Mouse (Mus musculus): ENCODE results near the gene Rps25. TPM values are rescaled to one million over a fixed set of nuclear protein-coding genes. Genes with fewer than 3 reads are reported as not detected.
"Not testable (repeated sequence)": the region's sequence is repeated elsewhere in the genome, so short reads cannot be mapped to it uniquely, and the experiment has no call there.

The Rps25 gene
- polyA plus RNA-seq, 1 experiment = 4,348 TPM

DNA sequence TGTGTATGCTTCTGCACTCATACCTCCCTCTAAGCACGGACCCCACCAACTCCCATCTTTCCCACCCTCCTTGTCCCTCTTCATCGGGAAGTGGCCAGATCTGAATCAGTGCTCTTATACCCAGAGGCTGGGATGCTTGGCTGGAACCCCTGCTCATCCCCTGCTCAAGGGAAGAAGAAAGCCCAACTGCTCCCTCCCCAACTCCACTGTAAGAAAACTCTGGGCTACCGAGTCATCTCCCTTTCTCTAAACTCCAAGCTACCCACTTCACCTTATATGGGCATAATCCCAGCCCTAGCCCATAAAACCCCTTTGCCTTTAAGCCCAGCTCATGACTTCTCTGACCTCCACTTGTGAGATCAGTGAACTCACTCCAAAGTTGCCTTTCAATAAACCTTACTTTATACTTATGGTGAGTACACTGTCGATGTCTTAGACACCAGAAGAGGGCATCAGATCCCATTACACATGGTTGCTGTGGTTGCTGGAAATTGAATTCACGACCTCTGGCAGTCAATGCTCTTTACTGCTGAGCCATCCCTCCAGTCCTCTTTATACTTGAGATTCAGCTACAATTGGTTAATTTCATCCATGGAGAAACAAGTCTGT is 25.7 kb downstream of the Rps25 start:
- no peak for TF ChIP-seq POLR2A (IDR thresholded peaks at IDR 0.05; ENCODE audit: insufficient read depth, low read length)
- TF ChIP-seq EP300 (IDR thresholded peaks at IDR 0.05; ENCODE audit: insufficient read depth, low read depth, low read length) = no peak
- no peak overlapping the region for H3K27ac ChIP-seq (ENCODE audit: insufficient read depth, low read length)
- H3K9ac ChIP-seq (ENCODE audit: low read depth, poor library complexity, severe bottlenecking) = no peak overlapping the region
- no peak overlapping the region for H3K4me3 ChIP-seq (ENCODE audit: low read depth, low read length)
- H3K27me3 ChIP-seq (ENCODE audit: control insufficient read depth, insufficient read depth, low read length, poor library complexity, severe bottlenecking) = no peaks in the 10 kb centered on the region
- no peaks in the 10 kb centered on the region for H3K9me3 ChIP-seq (replicated peaks; ENCODE audit: control insufficient read depth, insufficient read depth, low read length, poor library complexity, severe bottlenecking)
- no peaks in the 10 kb centered on the region for H3K36me3 ChIP-seq (ENCODE audit: control insufficient read depth, insufficient read depth, low read length, poor library complexity, severe bottlenecking)
- H3K4me1 ChIP-seq (ENCODE audit: control insufficient read depth, insufficient read depth, low read length) = no peaks in the 10 kb centered on the region

DNA sequence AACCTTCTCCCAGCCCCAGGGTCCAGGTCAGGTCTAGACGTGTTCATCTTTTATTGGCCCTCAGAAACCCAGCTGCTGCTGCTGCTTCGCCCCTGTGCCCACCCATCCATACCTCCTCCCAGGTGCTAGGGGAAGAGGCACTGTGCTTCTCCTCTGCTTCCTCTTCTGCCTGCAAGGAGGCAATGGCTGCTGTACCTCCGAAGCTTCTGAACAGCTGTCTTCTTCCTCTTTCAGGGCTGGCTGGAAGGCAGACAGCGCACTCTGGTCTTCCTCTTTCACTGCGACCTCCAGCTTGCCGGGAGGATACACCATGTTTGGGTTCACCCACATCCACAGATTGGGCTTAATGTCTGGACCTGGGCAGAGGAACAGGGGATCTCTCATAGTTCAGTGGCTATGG is 28.8 kb downstream of the Rps25 start:
- no peak overlapping the region for H3K4me3 ChIP-seq (ENCODE audit: low read depth, low read length)
- TF ChIP-seq EP300 (IDR thresholded peaks at IDR 0.05; ENCODE audit: insufficient read depth, low read depth, low read length) = no peak
- no peak for TF ChIP-seq POLR2A (IDR thresholded peaks at IDR 0.05; ENCODE audit: insufficient read depth, low read length)
- no peak for TF ChIP-seq CTCF (IDR thresholded peaks at IDR 0.05; ENCODE audit: low read depth, low read length)
- no peaks in the 10 kb centered on the region for H3K4me1 ChIP-seq (ENCODE audit: control insufficient read depth, insufficient read depth, low read length)
- no peaks in the 10 kb centered on the region for H3K36me3 ChIP-seq (ENCODE audit: control insufficient read depth, insufficient read depth, low read length, poor library complexity, severe bottlenecking)
- H3K27me3 ChIP-seq (ENCODE audit: control insufficient read depth, insufficient read depth, low read length, poor library complexity, severe bottlenecking) = no peaks in the 10 kb centered on the region
- no peaks in the 10 kb centered on the region for H3K9me3 ChIP-seq (replicated peaks; ENCODE audit: control insufficient read depth, insufficient read depth, low read length, poor library complexity, severe bottlenecking)
- H3K9ac ChIP-seq (ENCODE audit: low read depth, poor library complexity, severe bottlenecking) = no peak overlapping the region
- no peak overlapping the region for H3K27ac ChIP-seq (ENCODE audit: insufficient read depth, low read length)

DNA sequence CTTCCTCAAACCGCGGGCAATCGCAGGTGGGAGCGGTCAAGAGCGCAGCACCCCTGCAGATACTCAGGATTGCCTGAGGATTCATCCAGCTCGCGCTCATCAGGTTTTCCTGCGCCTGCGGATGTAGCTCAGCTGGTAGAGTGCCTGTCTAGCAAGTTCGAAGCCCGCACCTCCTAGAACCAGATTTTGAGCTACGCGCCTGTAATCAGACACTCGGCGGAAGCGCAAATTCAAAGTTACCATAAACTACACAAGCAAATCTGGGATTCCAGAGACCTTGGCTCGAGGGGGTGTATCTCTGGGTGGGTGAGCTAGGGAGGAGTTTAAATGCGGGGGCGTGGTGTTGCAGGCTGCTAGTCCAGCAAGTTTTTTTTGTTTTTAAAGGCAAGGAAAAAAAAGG is 34.0 kb downstream of the Rps25 start, which contains the start of gene Foxr1:
TSS of gene Foxr1 (minus strand) at position 176 of the 400 bp plus-strand sequence.
- no peaks in the 10 kb centered on the region for H3K27me3 ChIP-seq (ENCODE audit: control insufficient read depth, insufficient read depth, low read length, poor library complexity, severe bottlenecking)
- H3K27ac ChIP-seq (ENCODE audit: insufficient read depth, low read length) = no peak within 1 kb of the TSS
- no peaks in the 10 kb centered on the region for H3K4me1 ChIP-seq (ENCODE audit: control insufficient read depth, insufficient read depth, low read length)
- no peaks in the 10 kb centered on the region for H3K36me3 ChIP-seq (ENCODE audit: control insufficient read depth, insufficient read depth, low read length, poor library complexity, severe bottlenecking)
- peak within 1 kb of the TSS; percentile 26 for H3K4me3 ChIP-seq (ENCODE audit: low read depth, low read length)
- H3K9me3 ChIP-seq (replicated peaks; ENCODE audit: control insufficient read depth, insufficient read depth, low read length, poor library complexity, severe bottlenecking) = no peaks in the 10 kb centered on the region
- 0 out of 2 replicates have a peak within 1 kb of the TSS, but pooled peaks have one; percentile 3 for H3K9ac ChIP-seq (ENCODE audit: low read depth, poor library complexity, severe bottlenecking)
- TF ChIP-seq EP300 (IDR thresholded peaks at IDR 0.05; ENCODE audit: insufficient read depth, low read depth, low read length) (no peak), CTCF (IDR thresholded peaks at IDR 0.05; ENCODE audit: low read depth, low read length) (no peak), POLR2A (IDR thresholded peaks at IDR 0.05; ENCODE audit: insufficient read depth, low read length) (no peak)

DNA sequence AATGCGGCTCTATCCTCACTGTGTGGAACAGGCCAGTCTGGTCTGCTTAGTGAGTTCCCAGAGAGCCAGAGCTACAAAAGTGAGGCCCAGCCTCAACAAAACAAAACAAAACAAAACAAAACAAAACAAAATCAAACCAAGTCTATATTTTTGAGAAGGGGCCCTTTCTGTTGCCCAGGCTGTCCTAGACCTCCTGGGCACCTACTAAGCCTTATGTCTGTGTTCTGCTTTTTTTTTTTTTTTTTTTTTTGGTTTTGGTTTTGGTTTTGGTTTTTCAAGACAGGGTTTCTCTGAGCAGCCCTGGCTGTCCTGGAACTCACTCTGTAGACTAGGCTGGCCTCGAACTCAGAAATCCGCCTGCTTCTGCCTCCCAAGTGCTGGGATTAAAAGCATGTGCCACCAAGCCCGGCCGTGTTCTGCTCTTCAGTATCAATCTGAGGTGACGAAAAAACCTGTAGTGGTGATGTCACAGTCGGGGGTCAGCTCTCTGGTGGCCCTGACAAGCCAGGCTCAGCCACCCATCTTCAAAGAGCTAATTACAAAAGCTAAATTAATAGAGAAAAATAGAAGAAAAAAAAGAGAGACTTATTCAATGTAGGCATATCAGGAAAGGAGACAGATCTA is 37.6 kb downstream of the Rps25 start:
- not testable (repeated sequence) for H3K27ac ChIP-seq (ENCODE audit: insufficient read depth, low read length); H3K4me3 ChIP-seq (ENCODE audit: low read depth, low read length); H3K4me1 ChIP-seq (ENCODE audit: control insufficient read depth, insufficient read depth, low read length)

DNA sequence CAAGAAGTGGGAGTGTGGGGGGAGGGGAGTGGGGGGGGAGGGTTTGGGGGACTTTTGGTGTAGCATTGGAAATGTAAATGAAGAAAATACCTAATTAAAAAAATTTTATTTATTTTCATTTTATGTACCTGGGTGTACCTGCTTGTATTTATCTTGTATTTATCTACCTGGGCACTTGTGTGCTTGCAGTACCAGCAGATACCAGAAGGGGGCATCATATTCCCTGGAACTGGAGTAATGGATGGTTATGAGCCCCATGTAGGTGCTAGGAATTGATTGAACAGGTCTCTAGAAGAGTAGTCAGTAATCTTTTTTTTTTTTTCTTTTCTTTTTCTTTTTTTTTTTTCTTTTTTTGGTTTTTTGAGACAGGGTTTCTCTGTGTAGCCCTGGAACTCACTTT is 43.4 kb downstream of the Rps25 start:
- H3K27me3 ChIP-seq (ENCODE audit: control insufficient read depth, insufficient read depth, low read length, poor library complexity, severe bottlenecking) = no peaks in the 10 kb centered on the region
- H3K9me3 ChIP-seq (replicated peaks; ENCODE audit: control insufficient read depth, insufficient read depth, low read length, poor library complexity, severe bottlenecking) = no peaks in the 10 kb centered on the region
- no peak overlapping the region for H3K4me3 ChIP-seq (ENCODE audit: low read depth, low read length)
- H3K9ac ChIP-seq (ENCODE audit: low read depth, poor library complexity, severe bottlenecking) = no peak overlapping the region
- no peak for TF ChIP-seq CTCF (IDR thresholded peaks at IDR 0.05; ENCODE audit: low read depth, low read length)
- TF ChIP-seq POLR2A (IDR thresholded peaks at IDR 0.05; ENCODE audit: insufficient read depth, low read length) = no peak
- no peak for TF ChIP-seq EP300 (IDR thresholded peaks at IDR 0.05; ENCODE audit: insufficient read depth, low read depth, low read length)
- no peaks in the 10 kb centered on the region for H3K4me1 ChIP-seq (ENCODE audit: control insufficient read depth, insufficient read depth, low read length)
- H3K36me3 ChIP-seq (ENCODE audit: control insufficient read depth, insufficient read depth, low read length, poor library complexity, severe bottlenecking) = no peaks in the 10 kb centered on the region
- no peak overlapping the region for H3K27ac ChIP-seq (ENCODE audit: insufficient read depth, low read length)

More for the DNA sequence above, 37.6 kb downstream of the Rps25 start:
- H3K27me3 ChIP-seq (ENCODE audit: control insufficient read depth, insufficient read depth, low read length, poor library complexity, severe bottlenecking); H3K9ac ChIP-seq (ENCODE audit: low read depth, poor library complexity, severe bottlenecking); H3K9me3 ChIP-seq (replicated peaks; ENCODE audit: control insufficient read depth, insufficient read depth, low read length, poor library complexity, severe bottlenecking); H3K36me3 ChIP-seq (ENCODE audit: control insufficient read depth, insufficient read depth, low read length, poor library complexity, severe bottlenecking): not testable (repeated sequence)

DNA sequence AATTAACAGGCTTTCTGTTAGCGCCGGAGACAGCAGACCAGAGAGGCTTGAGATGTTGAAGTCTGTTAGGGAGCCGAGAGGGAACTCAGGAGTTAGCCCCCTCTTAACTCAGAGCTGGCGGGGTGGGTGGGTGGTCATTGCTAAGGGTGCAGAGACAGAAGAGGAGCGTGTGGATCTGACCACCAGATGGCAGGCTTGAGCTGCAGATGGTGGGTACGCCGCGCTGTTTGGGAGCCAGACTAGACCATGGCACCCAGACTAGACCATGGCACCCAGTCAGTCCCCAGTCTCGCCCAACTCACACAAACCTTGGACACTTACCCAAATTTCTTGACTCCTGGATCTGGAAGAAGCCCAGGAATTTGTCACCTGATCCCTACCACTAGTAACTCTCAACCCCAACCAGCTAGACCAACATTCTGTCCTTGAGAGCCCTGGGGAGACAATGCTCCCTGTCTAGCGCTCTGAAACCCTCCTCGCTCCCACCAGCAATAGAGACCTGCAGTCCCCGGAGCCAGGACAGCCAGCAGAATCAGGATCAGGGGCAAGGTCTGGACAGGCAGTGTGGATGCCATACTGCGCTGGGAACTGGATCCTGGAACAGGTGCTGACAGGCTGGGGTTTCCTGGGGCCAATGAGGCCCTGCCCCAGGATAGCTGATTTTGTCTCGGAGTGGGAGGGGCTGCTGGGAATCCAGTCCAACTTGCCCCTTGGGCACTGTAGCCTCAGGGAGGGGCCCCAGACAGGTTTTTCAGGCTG is 47.4 kb downstream of the Rps25 start:
- no peaks in the 10 kb centered on the region for H3K9me3 ChIP-seq (replicated peaks; ENCODE audit: control insufficient read depth, insufficient read depth, low read length, poor library complexity, severe bottlenecking)
- H3K4me3 ChIP-seq (ENCODE audit: low read depth, low read length) = peak overlapping the region; percentile 59
- peak overlapping the region; percentile 59 for H3K27ac ChIP-seq (ENCODE audit: insufficient read depth, low read length)
- peak overlapping the region; percentile 22; the same call in 1 of the 2 replicates for H3K9ac ChIP-seq (ENCODE audit: low read depth, poor library complexity, severe bottlenecking)
- peaks cover 4% of the 10 kb centered on the region for H3K4me1 ChIP-seq (ENCODE audit: control insufficient read depth, insufficient read depth, low read length)
- H3K36me3 ChIP-seq (ENCODE audit: control insufficient read depth, insufficient read depth, low read length, poor library complexity, severe bottlenecking) = no peaks in the 10 kb centered on the region
- TF ChIP-seq EP300 (IDR thresholded peaks at IDR 0.05; ENCODE audit: insufficient read depth, low read depth, low read length) (peak; percentile 45; the same call in 1 of the 2 replicates), CTCF (IDR thresholded peaks at IDR 0.05; ENCODE audit: low read depth, low read length) (peak; percentile 96), POLR2A (IDR thresholded peaks at IDR 0.05; ENCODE audit: insufficient read depth, low read length) (no peak)
- H3K27me3 ChIP-seq (ENCODE audit: control insufficient read depth, insufficient read depth, low read length, poor library complexity, severe bottlenecking) = no peaks in the 10 kb centered on the region
